Mouse (Mus musculus): ENCODE measurements around the gene Gm9508.

Gm9508 gene

DNA sequence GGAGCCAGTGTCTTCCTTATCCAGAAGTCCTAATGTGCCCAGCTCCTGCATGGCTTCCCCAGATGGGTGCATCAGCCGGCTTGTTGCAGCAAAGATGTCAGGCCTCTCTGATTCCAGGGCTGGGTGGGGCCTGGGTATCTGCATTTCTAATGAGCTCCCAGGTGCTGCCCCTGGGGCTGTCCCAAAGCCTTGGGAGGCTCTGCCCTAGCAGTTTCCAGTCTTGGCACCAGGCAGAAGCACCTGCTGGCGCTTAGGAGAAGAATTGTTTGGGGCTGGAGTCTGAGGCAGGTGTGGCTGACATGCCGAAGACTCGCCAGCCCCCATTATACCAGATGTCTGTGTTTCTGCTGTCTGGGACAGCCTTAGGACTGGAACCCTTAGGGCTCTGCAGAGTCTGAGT, 26.3 kb downstream of the Gm9508 start:
- no peak for DNase-seq (ENCODE audit: low spot score)

DNA sequence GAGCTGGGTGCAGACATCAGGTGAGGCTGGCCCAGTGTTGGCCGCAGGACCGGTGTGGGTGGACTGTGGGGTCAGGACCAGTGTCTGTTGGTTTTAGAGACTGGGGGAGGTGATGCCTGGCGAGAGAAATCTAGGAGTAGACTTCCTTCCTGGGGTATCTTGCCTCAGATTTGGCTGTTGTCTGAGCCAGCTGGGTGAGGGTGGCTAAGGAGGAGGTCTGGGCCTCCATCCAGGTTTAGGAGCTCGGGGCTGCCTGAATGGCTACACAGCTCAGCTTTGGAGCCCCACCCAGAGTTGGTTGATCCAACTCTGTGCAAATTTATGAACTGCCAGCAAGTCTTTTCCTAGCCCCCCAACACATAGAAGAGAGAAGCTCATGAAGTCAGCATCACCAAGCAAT, 29.6 kb downstream of the Gm9508 start:
- no peak for DNase-seq (ENCODE audit: low spot score)

DNA sequence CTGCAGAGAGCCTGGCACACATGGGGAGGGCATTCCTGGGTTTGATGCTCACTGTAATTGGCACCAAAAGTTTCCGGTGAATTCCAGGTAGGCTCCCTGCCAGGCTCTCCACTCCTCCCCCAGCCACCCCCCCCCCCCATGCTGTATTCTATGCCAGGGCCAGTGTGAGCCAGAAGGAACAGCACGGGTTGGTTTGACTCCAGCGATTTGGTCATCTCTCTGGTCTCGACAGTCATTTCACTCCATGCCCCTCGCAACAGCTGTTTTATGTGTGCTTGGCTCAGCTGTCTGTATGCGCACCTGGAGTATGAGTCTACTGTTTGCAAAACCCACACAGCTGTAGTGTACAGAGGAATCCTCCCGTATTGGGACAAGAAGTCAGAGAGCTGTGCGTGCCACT, 30.7 kb downstream of the Gm9508 start:
- no peak for DNase-seq (ENCODE audit: low spot score)

DNA sequence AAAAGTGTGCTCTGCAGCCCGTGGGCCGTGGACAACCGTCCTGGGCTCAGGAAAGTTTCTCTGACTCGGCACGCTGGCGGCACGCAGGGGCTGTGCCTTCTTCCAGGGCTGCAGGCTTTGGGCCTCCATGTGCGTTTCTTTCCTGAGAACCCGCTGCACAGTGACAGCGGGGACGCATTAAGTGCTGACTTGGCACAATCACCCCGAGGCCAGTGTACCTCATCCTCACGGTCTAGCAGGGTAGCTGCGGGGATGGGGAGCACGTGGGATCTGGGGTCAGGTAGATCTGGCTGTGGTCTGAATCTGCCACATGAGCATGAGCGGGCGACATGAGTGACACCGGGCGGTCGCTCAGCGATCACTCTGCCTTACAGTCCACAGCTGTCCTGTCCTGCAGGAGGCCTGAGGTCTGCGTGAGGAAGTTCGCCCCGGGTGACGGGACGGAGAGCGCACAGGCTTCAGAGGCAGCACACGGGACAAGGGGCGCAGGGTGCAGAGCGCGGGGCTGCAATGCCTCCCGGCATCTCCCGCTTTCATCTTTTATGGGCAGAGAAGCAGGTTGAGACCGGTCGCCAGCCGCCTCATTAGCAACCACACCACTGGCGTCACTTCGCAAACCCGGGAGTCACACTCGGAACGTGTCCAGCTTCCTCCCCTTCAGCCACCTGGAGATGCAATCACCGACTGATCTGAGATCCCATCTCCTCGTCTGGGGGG, 32.9 kb downstream of the Gm9508 start:
- no peak for DNase-seq (ENCODE audit: low spot score)

DNA sequence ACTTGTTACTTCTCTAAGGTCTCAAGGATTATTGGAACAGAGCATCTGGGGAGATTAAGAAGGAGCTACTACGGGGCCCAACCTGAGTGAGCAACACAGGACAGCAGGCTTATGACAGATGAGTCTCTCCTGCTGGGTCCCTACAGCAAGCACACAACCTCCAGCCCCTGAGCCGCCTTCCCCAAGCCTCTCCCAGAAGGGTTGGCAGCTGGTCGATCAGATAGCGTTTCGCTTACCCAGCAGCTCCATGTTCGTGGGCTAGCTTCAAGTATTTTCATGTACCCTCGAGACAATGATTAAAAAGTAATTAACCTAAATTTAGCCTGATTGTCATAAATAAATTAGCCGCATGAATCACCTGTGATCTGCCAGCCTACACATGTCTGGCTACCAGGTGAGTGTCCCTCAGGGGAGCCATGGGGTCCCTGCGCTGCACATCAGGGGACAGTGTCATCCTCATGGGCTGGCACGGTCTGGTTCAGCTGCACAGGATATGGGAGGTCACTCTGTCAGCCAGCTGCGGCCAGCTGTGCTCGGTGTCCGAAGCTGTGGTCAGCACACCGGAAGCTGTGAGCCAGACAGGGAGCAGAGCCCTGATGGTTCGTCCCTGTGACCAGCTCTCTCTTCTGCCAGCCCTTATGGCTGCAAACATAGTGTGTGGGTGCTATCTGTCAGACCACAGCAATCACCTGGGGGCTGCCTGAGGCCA, 38.6 kb downstream of the Gm9508 start:
- DNase-seq (ENCODE audit: low spot score), result no peak

DNA sequence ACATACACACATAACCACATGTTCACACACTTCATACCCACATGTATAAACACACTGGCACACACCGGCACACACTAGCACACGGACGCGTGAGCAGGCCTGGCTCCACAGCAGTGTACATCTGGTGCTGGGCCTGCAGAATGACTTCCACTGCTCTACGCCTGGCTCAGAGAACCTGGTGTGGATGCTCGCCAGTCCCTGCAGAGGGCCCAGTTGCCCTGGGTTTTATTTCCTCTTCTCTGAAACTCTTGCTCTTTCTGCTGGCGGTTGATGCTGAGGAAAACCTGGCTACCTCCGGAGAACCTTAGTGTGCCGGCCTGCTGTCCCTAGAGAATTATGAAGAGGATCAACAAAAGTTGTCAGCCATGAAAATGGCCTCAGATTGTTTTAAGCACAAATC, 45.0 kb downstream of the Gm9508 start:
- no peak for DNase-seq (ENCODE audit: low spot score)

DNA sequence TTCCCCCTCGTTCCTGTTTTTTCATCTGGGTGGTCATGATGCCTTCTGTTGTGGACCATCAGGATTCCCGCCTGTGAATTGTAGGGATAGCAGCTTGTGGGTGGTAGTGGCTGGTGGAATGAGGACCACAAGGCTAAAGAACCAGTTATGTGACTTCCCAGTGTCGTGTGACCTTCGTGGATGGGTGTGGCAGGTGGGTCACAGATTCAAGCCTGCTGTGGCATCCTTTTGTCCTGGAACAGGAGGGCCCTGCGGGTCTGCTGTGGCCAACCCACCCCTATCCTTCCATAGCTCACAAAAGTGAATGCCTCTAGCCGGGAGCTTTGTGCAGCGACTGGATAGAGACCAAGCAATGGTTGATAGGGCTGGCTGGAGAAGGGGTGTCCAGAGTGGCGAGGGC, 49.1 kb downstream of the Gm9508 start:
- no peak for DNase-seq (ENCODE audit: low spot score)

DNA sequence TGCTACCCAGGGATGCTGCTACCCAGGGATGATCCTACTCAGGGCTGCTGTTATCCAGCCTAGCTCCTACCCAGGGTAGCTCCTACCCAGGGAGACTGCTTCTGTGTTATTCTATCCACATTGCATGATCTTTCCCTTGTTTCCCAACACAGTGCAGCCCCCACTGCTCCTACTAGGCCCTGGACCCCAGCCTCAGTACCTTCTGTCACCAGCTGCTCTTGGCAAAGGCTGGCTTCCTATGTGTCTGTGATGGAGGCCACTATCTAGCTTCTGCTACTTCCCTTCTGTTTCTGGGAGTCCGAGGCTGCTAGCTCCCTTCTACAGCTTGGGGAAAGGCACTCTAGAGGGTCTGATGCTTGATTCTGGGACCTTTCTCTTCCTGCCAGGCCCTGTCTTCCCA, 49.6 kb downstream of the Gm9508 start:
- DNase-seq (ENCODE audit: low spot score), result no peak

Measured in T-cell, adult 2 months (primary cell).